Mouse (Mus musculus): ENCODE results near the gene Usp7.

- TF ChIP-seq TAL1 (conservative IDR thresholded peaks at IDR 0.05; ENCODE audit: low read depth, low read length) (no peak), CTCF (IDR thresholded peaks at IDR 0.05; ENCODE audit: low read depth, low read length) (no peak), GATA1 (IDR thresholded peaks at IDR 0.05; ENCODE audit: borderline replicate concordance, low read length) (no peak)
Observed at GRCm38 (mm10) chr16:8784753-8785152, 7.4 kb downstream of the Usp7 start.

All from G1E (cell line).